Mouse (Mus musculus) urinary bladder, postnatal 36 days (tissue): ENCODE measurements at regions not wholly inside any gene's neighbourhood (a gene's known extent, or its start where the extent isn't known, plus 50 kb on each side); places are given as distances from the start of the nearest gene placed in this dataset.
A peak's percentile ranks its signal among the peaks of the same experiment; 100 is the strongest.

ENCODE experiments used
- DNase-seq, 2 experiments: peaks; one replicate each; pipeline ENCODE4 v3.0.0; 2022; ENCODE audit warnings: low spot score in 2 of 2, mixed read lengths in 1 of 2

GRCm38 (mm10) chr10:17200524-17201426, 522.2 kb upstream of the Cited2 start:
- no peak for DNase-seq

GRCm38 (mm10) chr10:17201427-17201745, 521.6 kb upstream of the Cited2 start:
- DNase-seq, result no peak

GRCm38 (mm10) chr10:17202556-17203415, 520.2 kb upstream of the Cited2 start:
- no peak for DNase-seq

GRCm38 (mm10) chr10:17203416-17204110, 519.5 kb upstream of the Cited2 start:
- DNase-seq, result no peak

- DNase-seq, result no peak
Observed at GRCm38 (mm10) chr10:17204153-17204552, 518.9 kb upstream of the Cited2 start.

GRCm38 (mm10) chr10:17212551-17213309, 510.3 kb upstream of the Cited2 start:
- DNase-seq, result no peak

GRCm38 (mm10) chr10:17213310-17214064, 509.5 kb upstream of the Cited2 start:
- DNase-seq, result no peak

- no peak for DNase-seq
Observed at GRCm38 (mm10) chr10:17214065-17214440, 509.0 kb upstream of the Cited2 start.

- DNase-seq, result no peak
Observed at GRCm38 (mm10) chr10:17215029-17215428, 508.0 kb upstream of the Cited2 start.

GRCm38 (mm10) chr10:17221495-17221894, 501.5 kb upstream of the Cited2 start:
- no peak for DNase-seq

GRCm38 (mm10) chr10:17225727-17226126, 497.3 kb upstream of the Cited2 start:
- DNase-seq, result no peak

GRCm38 (mm10) chr10:17230040-17230818, 492.8 kb upstream of the Cited2 start:
- no peak for DNase-seq

GRCm38 (mm10) chr10:17235955-17236650, 486.9 kb upstream of the Cited2 start:
- DNase-seq, result no peak

GRCm38 (mm10) chr10:17236761-17237160, 486.3 kb upstream of the Cited2 start:
- DNase-seq, result no peak

- no peak for DNase-seq
Observed at GRCm38 (mm10) chr10:17237463-17237862, 485.6 kb upstream of the Cited2 start.

- no peak for DNase-seq
Observed at GRCm38 (mm10) chr10:17237918-17238850, 484.8 kb upstream of the Cited2 start.

GRCm38 (mm10) chr10:17248270-17248669, 474.7 kb upstream of the Cited2 start:
- DNase-seq, result no peak

- peak; percentile 52 to 64 for DNase-seq
Observed at GRCm38 (mm10) chr10:17253040-17253439, 470.0 kb upstream of the Cited2 start.
